Comparison of ENCODE assay signal across 21 mouse cellular contexts in genomic region chr4:99339555-99339954, GRCm38 (mm10). TPM values are rescaled to one million over a fixed set of nuclear protein-coding genes. Genes with fewer than 3 reads are reported as not detected.
"Had no signal": no experiment of that assay in that cellular context is flagged by ENCODE, and none has a peak within 500 bp of the region (broad histone marks: within the 10 kb centered on the region; RNA-seq: fewer than 3 reads in every experiment).

No protein-coding gene starts in this region.

- H3K27me3 ChIP-seq: liver, embryonic 12.5 days; liver, embryonic 15.5 days; lung, embryonic 15.5 days; neural tube, embryonic 12.5 days; stomach, embryonic 15.5 days had no signal

- H3K9me3 ChIP-seq: limb, embryonic 10.5 days; limb, embryonic 13.5 days; liver, embryonic 12.5 days; liver, embryonic 15.5 days; lung, embryonic 15.5 days; neural tube, embryonic 12.5 days; neural tube, embryonic 15.5 days; stomach, embryonic 15.5 days had no signal

- H3K4me1 ChIP-seq: limb, embryonic 13.5 days; liver, embryonic 12.5 days; liver, embryonic 15.5 days; lung, embryonic 15.5 days; neural tube, embryonic 12.5 days; neural tube, embryonic 15.5 days; stomach, embryonic 15.5 days had no signal

- H3K9ac ChIP-seq: limb, embryonic 13.5 days; liver, embryonic 12.5 days; liver, embryonic 15.5 days; lung, embryonic 15.5 days; neural tube, embryonic 12.5 days; neural tube, embryonic 15.5 days; stomach, embryonic 15.5 days had no signal

- H3K4me2 ChIP-seq: limb, embryonic 13.5 days; liver, embryonic 12.5 days; liver, embryonic 15.5 days; lung, embryonic 15.5 days; midbrain, embryonic 11.5 days; neural tube, embryonic 12.5 days; neural tube, embryonic 15.5 days; stomach, embryonic 15.5 days had no signal

- H3K36me3 ChIP-seq: limb, embryonic 10.5 days; limb, embryonic 13.5 days; liver, embryonic 12.5 days; liver, embryonic 15.5 days; lung, embryonic 15.5 days; neural tube, embryonic 12.5 days; neural tube, embryonic 15.5 days; stomach, embryonic 15.5 days had no signal

- DNase-seq: kidney, adult 11 months; liver; lung, adult 18-20 months; lung, postnatal 10 days; lung, postnatal 36 days; midbrain, embryonic 14.5 days; right cerebral cortex, postnatal 25 days; spleen, adult 18-20 months; thymus, postnatal 36 days had no signal

- H3K27ac ChIP-seq: kidney, postnatal 0 days; limb, embryonic 10.5 days; limb, embryonic 13.5 days; liver, embryonic 12.5 days; liver, embryonic 15.5 days; lung, embryonic 15.5 days; neural tube, embryonic 12.5 days; neural tube, embryonic 15.5 days; stomach, embryonic 15.5 days had no signal

- ATAC-seq: liver, embryonic 12.5 days had no signal

- H3K4me3 ChIP-seq: layer of hippocampus, adult 2 months; limb, embryonic 10.5 days; limb, embryonic 13.5 days; liver, embryonic 12.5 days; liver, embryonic 15.5 days; lung, embryonic 15.5 days; neural tube, embryonic 12.5 days; neural tube, embryonic 15.5 days; stomach, embryonic 15.5 days had no signal

RNA-seq across cellular contexts. Expression of gene Gm12689, which starts 43.9 kb away (rescaled TPM):
- total RNA-seq: midbrain, postnatal 0 days had no signal
- polyA plus RNA-seq: lung, embryonic 15.5 days had no signal
